Mouse (Mus musculus): ENCODE results near the gene Zic2.

The Zic2 gene

GRCm38 (mm10) chr14:122477261-122477671 is 2.0 kb downstream of the Zic2 start:
- DNase-seq (ENCODE audit: low spot score in 2 of 2), result no peak

GRCm38 (mm10) chr14:122477971-122478573 is 2.8 kb downstream of the Zic2 start:
- no peak for DNase-seq (ENCODE audit: low spot score in 2 of 2)

- no peak for DNase-seq (ENCODE audit: low spot score in 2 of 2)
Observed at GRCm38 (mm10) chr14:122478574-122479011, 3.4 kb downstream of the Zic2 start.

GRCm38 (mm10) chr14:122479461-122480109 is 4.3 kb downstream of the Zic2 start:
- no peak for DNase-seq (ENCODE audit: low spot score in 2 of 2)

- DNase-seq (ENCODE audit: low spot score in 2 of 2), result no peak
Observed at GRCm38 (mm10) chr14:122480355-122480754, 5.1 kb downstream of the Zic2 start.

GRCm38 (mm10) chr14:122481181-122481580 is 5.9 kb downstream of the Zic2 start:
- DNase-seq (ENCODE audit: low spot score in 2 of 2), result no peak

GRCm38 (mm10) chr14:122482081-122483023 is 7.1 kb downstream of the Zic2 start:
- DNase-seq (ENCODE audit: low spot score in 2 of 2), result no peak

- no peak for DNase-seq (ENCODE audit: low spot score in 2 of 2)
Observed at GRCm38 (mm10) chr14:122483024-122483385, 7.8 kb downstream of the Zic2 start.

GRCm38 (mm10) chr14:122483556-122484421 is 8.6 kb downstream of the Zic2 start:
- no peak for DNase-seq (ENCODE audit: low spot score in 2 of 2)

- DNase-seq (ENCODE audit: low spot score in 2 of 2), result no peak
Observed at GRCm38 (mm10) chr14:122484458-122484843, 9.2 kb downstream of the Zic2 start.

- DNase-seq (ENCODE audit: low spot score in 2 of 2), result no peak
Observed at GRCm38 (mm10) chr14:122484844-122485551, 9.8 kb downstream of the Zic2 start.

GRCm38 (mm10) chr14:122485635-122486181 is 10.5 kb downstream of the Zic2 start:
- DNase-seq (ENCODE audit: low spot score in 2 of 2), result no peak

- DNase-seq (ENCODE audit: low spot score in 2 of 2), result no peak
Observed at GRCm38 (mm10) chr14:122486611-122487010, 11.4 kb downstream of the Zic2 start.

GRCm38 (mm10) chr14:122487366-122487765 is 12.1 kb downstream of the Zic2 start:
- no peak for DNase-seq (ENCODE audit: low spot score in 2 of 2)

GRCm38 (mm10) chr14:122489041-122489440 is 13.8 kb downstream of the Zic2 start:
- no peak for DNase-seq (ENCODE audit: low spot score in 2 of 2)

- DNase-seq (ENCODE audit: low spot score in 2 of 2), result no peak
Observed at GRCm38 (mm10) chr14:122489686-122490414, 14.6 kb downstream of the Zic2 start.

GRCm38 (mm10) chr14:122490441-122491328 is 15.4 kb downstream of the Zic2 start, which contains the start of gene Gm10837:
Gm10837 (plus strand) TSS chr14:122490586.
- no peak for DNase-seq (ENCODE audit: low spot score in 2 of 2)

- no peak for DNase-seq (ENCODE audit: low spot score in 2 of 2)
Observed at GRCm38 (mm10) chr14:122491521-122491920, 16.3 kb downstream of the Zic2 start.

- no peak for DNase-seq (ENCODE audit: low spot score in 2 of 2)
Observed at GRCm38 (mm10) chr14:122492015-122492414, 16.8 kb downstream of the Zic2 start.
